Mouse (Mus musculus): ENCODE measurements around the gene Pam.
"Not testable (repeated sequence)": the region's sequence is repeated elsewhere in the genome, so short reads cannot be mapped to it uniquely, and the experiment has no call there.

Pam gene

GRCm38 (mm10) chr1:97963711-97964110, 131.7 kb downstream of the Pam start:
- no peak for DNase-seq (ENCODE audit: low spot score)

GRCm38 (mm10) chr1:97962134-97962533, 133.3 kb downstream of the Pam start:
- no peak for DNase-seq (ENCODE audit: low spot score)

- DNase-seq (ENCODE audit: low spot score), result no peak
Measured at GRCm38 (mm10) chr1:97960681-97961080, 134.8 kb downstream of the Pam start.

GRCm38 (mm10) chr1:97960124-97960523, 135.3 kb downstream of the Pam start:
- DNase-seq (ENCODE audit: low spot score), result no peak

- DNase-seq (ENCODE audit: low spot score), result no peak
Measured at GRCm38 (mm10) chr1:97958759-97959158, 136.7 kb downstream of the Pam start.

- not testable (repeated sequence) for DNase-seq (ENCODE audit: low spot score)
Measured at GRCm38 (mm10) chr1:97949258-97949657, 146.2 kb downstream of the Pam start.

- DNase-seq (ENCODE audit: low spot score), result no peak
Measured at GRCm38 (mm10) chr1:97947100-97947499, 148.3 kb downstream of the Pam start.

GRCm38 (mm10) chr1:97943908-97944608, 151.4 kb downstream of the Pam start:
- no peak for DNase-seq (ENCODE audit: low spot score)

- DNase-seq (ENCODE audit: low spot score), result no peak
Measured at GRCm38 (mm10) chr1:97943402-97943801, 152.0 kb downstream of the Pam start.

GRCm38 (mm10) chr1:97942966-97943365, 152.5 kb downstream of the Pam start:
- no peak for DNase-seq (ENCODE audit: low spot score)

GRCm38 (mm10) chr1:97938586-97938985, 156.9 kb downstream of the Pam start:
- DNase-seq (ENCODE audit: low spot score), result no peak

- DNase-seq (ENCODE audit: low spot score), result no peak
Measured at GRCm38 (mm10) chr1:97938053-97938452, 157.4 kb downstream of the Pam start.

- DNase-seq (ENCODE audit: low spot score), result no peak
Measured at GRCm38 (mm10) chr1:97934940-97935339, 160.5 kb downstream of the Pam start.

- no peak for DNase-seq (ENCODE audit: low spot score)
Measured at GRCm38 (mm10) chr1:97931220-97931619, 164.2 kb downstream of the Pam start.

- no peak for DNase-seq (ENCODE audit: low spot score)
Measured at GRCm38 (mm10) chr1:97929415-97930028, 165.9 kb downstream of the Pam start.

- no peak for DNase-seq (ENCODE audit: low spot score)
Measured at GRCm38 (mm10) chr1:97926789-97927188, 168.7 kb downstream of the Pam start.

- DNase-seq (ENCODE audit: low spot score), result no peak
Measured at GRCm38 (mm10) chr1:97926017-97926540, 169.4 kb downstream of the Pam start.

- no peak for DNase-seq (ENCODE audit: low spot score)
Measured at GRCm38 (mm10) chr1:97922395-97922794, 173.1 kb downstream of the Pam start.

GRCm38 (mm10) chr1:97921886-97922285, 173.6 kb downstream of the Pam start:
- no peak for DNase-seq (ENCODE audit: low spot score)

GRCm38 (mm10) chr1:97918495-97918894, 177.0 kb downstream of the Pam start:
- no peak for DNase-seq (ENCODE audit: low spot score)

GRCm38 (mm10) chr1:97916971-97917234, 178.5 kb downstream of the Pam start:
- DNase-seq (ENCODE audit: low spot score), result no peak

- no peak for DNase-seq (ENCODE audit: low spot score)
Measured at GRCm38 (mm10) chr1:97916218-97916970, 179.1 kb downstream of the Pam start.

GRCm38 (mm10) chr1:97915726-97916125, 179.7 kb downstream of the Pam start:
- no peak for DNase-seq (ENCODE audit: low spot score)
